Mouse (Mus musculus): ENCODE data around the gene Pcbp2. TPM values are rescaled to one million over a fixed set of nuclear protein-coding genes. Genes with fewer than 3 reads are reported as not detected.

Gene Pcbp2
- total and polyA plus RNA-seq, 3 experiments, result 545 to 760 (median 641) TPM

DNA sequence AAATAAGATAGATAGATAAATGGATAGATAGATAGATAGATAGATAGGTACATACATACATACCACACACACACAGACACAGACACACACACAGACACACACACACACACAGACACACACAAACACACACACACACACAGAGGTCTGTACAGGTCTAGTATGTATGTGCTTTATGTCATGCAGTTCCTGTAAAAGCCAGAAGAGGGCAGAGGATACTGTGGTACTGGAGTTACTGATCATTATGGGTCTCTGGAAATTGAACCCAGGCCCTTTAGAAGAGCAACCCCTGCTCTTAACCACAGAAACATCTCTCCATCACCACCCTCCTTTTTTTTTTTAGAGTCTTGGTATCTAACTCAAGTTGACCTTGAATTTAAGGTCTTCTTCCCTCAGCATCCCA is 6.7 kb upstream of the Pcbp2 start:
- no peak for DNase-seq

DNA sequence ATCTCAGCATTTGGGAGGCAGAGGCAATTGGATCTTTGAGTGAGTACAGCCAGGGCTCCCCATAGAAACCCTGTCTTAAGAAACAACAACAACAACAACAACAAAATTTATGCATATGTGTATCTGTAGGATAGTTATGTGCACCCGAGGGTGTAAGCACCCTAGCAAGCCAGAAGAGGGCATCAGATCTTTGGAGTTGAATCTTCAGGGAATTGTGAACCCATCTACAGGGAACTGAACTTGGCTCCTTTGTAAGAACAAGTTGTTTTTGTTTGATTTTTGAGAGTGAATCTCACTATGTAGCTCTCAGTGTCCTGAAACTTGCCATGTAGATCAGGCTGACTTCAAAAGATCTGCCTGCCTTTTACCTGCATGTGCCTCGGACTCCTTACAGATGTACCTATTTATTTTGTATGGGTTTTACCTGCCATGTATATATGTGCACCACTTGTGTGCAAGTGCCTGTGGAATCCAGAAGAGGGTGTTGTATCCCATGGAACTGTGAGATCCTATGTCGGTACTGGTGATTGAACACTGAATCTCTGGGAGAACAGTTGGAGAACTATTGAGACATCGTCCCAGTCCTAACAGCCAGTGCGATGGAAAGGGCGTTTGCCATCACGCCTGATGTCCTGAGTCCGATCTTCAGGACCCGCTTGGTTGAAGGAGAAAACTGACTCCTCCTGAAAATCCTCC is 1.5 kb upstream of the Pcbp2 start:
- no peak for DNase-seq

DNA sequence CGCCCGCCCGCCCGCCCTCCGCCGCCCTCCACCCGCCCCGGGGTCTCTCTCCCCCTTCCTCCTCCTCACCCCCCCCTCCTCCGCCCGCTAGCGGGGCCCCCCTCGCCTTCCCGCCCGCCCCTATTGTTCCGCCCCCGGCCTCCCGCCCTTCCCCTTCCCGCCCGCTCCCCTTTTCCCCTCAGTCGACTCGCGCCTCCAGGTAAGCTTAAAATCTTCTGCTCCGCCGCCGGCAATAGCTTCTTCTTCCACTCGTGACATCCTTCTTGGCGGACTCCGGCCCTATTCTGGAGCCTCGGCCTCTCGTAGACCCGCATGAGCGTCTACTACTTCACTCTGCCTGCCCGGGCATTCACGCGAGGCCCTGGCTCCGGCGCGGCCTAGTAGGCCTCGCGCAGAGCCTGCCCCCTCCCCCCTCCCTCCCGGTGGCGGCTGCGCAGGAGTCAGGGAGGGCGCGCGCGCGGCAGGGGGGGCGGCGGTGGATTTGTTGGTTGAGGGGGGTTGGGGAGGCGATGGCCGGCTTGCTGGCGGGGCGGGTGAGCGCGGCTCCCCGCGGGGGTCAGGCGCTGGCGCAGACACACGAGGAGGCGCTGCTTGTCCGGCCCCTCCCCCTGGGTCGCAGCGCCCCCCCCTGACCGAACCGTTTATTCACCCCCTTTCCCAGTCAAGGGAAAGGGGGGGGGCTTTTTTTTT is 411 bp downstream of the Pcbp2 start:
- peak; percentile 90 for DNase-seq

DNA sequence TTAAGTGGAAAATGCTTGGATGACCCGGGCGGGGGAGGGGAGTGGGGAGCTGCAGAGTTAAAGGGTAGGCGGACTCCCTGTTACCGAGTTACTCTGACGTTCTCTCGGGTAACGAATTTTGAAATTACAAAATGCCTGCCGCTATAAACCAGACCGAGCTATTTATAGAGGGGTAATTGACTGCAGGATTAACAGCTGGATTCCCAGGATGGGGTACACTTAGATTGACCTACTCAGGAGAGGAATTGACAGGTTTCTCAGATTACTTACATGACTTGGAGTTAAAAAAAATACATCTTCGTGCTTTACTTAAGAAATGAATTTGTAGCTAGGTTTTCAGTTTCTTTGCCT is 931 bp downstream of the Pcbp2 start:
- no peak for DNase-seq

DNA sequence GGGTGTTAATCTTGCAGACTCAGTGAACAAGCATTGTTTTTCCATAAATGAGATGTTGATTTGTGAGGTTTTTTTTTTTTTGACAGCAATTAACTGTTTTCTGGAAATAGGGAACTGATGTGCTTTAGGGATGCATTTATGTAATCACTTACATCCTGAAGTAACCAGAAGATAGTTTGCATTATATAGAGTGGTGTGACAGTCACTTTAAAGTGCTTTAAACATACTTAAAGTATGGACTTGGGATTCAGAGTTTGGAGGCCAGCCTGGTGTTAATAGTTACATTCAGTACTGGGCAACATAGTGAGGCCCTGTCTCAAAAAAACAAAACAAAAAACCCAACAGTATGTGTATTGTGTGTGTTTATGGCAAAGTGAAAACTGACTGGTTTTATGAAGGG is 1.4 kb downstream of the Pcbp2 start:
- DNase-seq, result no peak

DNA sequence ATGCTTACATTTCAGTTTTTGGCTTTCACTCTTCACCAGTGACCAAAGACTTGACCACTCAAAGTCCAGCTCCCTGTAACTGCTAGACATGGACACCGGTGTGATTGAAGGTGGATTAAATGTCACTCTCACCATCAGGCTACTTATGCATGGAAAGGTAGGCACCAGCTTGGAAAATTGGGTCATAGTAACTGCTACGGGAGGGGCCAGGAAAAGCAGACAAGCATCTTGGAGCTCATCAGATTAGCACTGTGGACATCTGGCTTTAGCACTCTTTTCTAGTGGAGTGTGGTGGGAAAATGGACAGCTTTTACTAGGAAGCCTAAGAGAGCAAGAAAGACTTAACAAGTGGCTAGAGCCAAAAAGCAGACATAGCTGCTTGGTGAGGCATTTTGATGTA is 2.9 kb downstream of the Pcbp2 start:
- DNase-seq, result no peak

DNA sequence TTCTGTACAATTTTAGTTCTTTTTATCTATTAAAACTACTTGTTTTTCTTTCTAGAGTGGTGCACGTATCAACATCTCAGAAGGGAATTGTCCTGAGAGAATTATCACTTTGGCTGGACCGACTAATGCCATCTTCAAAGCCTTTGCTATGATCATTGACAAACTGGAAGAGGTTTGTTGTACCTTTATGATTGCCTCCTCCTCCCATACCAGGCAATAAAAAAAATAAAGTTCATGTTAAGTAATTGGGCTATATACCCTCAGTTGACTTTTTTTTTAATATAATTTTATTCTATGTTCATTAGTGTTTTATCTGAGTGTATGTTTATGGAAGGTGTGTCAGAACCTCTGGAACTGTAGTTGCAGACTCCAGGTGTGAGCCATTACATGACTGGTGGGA is 4.2 kb downstream of the Pcbp2 start:
- DNase-seq, result no peak

DNA sequence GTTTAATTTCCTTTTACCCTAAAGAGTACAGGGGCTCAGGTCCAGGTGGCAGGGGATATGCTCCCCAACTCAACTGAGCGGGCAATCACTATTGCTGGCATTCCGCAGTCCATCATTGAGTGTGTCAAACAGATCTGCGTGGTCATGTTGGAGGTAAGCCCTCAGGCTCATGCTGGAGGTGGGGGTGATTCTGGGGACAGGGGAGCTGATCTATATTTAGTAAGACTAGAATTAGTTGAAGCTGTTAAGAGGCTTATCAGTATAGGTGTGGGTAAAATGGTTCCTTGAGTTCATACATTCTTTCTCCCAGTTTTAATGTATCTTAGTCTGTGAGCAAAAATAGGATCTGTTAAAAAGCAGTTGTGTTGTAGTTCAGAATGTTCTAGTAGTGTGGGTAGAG is 12.8 kb downstream of the Pcbp2 start:
- DNase-seq, result no peak

DNA sequence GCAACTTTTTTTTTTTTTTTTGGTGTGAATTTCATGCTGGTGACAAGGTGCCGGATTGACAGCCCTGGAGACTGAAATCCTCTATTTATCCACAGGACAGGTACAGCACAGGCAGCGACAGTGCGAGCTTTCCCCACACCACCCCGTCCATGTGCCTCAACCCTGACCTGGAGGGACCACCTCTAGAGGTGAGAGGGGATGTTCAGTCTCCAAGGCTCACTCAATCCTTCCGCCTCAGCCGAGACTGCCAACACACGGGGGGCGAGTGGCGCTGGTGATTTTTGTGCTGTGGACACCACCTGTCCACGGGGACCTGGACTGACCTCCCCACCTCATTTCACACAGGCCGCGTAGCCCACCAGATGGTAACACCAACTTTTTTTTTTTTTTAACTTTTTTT is 15.5 kb downstream of the Pcbp2 start:
- no peak for DNase-seq

DNA sequence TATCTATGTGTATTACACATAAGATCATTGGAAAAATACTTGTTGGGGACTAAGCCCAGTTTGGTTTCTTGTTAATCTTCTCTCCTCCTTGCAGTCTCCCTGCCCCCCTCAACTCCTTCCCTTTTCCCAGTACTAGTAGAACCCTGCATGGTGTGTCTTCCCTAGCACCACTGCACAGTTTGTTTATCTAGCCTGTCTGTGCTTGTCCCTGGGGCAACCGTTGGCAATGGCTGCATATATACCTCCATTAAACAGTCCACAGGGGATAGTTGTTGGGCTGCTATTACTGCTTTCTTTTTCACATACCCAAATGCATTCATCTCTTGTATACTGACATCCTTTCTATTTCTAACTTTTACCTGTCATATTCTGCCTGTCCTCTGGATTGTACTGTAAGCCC is 17.3 kb downstream of the Pcbp2 start:
- no peak for DNase-seq

DNA sequence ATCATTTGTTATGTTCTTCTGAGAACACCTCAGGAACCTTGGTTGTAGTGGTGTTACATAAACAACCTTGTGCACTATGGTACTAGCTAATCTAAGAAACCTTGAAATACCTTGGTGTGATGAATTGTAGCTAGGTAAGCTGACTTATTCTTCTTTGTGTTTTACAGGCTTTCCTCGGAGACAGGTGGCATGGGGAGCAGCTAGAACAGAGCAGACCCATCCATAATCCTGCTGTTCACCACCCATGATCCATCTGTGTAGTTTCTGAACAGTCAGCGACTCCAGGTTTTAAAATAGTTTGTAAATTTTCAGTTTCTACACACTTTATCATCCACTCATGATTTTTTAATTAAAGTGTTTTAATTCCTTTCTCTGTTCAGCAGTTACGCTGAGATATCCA is 28.0 kb downstream of the Pcbp2 start:
- DNase-seq, result no peak

DNA sequence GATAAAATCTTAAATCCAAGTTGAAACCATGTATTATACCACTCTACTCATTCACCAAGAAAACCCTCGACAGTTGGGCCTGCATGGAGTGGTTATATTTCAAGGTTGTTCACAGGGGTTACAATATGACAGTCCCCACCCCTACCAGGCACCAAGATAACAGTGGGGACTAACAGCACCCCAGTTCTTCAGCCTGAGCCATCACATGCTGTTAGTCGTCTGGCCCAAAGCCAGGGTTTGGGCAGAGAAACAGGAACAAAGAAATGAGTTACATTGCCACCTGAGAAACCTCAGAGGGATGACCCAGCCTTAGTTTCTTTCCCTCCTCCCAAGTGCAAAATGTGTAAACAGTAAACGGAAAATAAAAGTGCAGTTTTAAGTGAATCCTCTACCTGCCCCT is 29.0 kb downstream of the Pcbp2 start:
- DNase-seq, result no peak

DNA sequence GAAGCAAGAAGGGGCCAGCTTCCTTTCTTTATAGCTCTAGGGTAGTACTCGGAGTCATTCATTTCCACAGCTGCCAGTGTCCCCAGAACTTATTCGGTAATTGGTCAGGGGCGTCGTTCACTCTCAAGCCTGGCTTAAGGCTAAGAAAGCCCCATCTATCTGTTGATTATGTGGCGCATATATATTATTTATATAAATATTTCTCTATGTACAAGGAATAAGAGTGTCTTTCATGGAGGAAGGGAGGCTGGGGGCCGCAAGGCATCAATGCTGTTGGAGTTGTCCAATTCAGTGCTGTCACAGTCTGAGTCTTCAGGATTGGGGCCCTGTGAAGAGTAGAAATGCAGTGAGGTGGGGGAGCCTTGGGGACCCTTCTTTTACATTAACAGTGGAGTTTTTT is 29.5 kb downstream of the Pcbp2 start:
- no peak for DNase-seq

DNA sequence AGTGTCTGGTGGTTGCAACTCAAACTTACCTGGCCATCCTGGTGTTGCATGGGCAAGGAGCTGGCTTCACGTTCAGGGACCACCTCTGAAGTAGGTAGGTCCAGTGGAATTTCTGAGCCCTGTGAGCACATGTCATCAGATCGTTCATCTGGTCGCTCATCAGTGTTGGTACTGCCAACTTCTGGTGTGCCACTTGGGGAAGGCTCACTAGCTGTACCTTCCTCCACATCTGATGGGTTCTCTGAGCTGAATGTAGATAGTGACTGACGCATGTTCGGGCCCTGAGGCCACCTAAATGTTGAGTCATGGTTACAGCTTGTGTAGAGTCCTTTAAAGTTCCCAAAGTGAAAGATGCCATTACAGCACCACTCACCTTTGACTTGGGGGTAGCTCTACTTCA is 30.1 kb downstream of the Pcbp2 start:
- no peak for DNase-seq

DNA sequence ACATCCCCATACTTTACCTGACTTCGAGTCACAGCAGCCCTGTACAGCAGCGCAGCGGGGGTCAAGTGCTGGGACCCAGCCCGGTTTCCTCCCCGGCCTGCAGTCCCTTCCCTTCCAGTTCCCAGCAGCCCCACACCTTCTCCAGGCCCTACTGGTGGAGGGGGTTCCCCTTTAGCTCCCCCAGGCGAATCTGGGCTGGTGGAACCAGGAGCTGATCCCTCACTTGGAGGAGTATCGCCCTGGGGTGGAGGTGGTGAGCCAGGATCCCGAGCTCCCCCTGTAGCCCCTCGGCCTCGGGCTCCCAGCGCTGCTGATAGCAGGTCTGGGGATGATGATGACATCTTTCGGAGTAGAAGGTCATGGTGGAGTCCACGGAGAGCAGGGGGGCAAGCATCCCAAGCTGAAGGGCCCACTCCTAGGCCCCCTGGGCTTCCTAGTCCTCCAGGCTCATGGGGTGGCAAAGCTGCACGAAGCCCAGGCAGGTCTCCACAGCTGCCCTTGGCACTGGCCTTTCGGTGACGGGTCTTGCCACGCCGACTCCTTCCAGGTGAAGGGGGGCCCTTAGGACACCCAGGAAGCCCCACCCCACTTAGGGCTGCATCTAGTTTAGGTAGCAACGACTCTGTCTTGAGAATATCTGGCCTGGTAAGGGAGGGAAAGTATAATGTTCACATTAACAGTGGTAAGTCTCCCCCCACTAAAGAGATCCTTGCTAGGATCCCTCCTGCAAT is 30.9 kb downstream of the Pcbp2 start:
- no peak for DNase-seq

DNA sequence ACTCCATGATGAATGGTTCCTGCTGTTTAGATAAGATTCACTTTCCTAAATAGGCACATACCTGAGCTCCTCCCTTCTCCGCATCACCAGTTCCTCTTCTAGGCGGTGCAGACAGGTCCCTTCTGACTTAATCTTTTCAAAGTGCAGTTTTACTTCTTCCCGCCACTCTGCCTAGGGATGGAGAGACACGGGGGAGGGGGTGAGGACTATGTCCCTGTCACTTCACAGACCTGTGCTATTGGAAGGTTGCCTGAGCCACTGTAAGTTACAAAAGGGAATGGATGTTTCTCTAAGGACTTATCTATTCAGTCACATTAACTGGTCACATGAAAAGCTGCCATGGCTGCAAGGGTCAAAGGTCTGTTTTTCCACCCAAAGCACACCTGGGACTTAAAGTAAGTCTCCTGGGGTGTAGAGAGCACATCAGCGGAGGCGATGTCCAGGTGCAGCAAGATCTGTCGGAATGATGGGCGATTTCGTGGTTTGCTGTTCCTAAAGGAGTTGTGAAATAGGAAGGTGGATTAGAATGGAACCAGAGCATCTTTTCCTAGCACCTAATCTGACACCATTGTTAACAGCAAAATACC is 32.0 kb downstream of the Pcbp2 start:
- DNase-seq, result no peak

DNA sequence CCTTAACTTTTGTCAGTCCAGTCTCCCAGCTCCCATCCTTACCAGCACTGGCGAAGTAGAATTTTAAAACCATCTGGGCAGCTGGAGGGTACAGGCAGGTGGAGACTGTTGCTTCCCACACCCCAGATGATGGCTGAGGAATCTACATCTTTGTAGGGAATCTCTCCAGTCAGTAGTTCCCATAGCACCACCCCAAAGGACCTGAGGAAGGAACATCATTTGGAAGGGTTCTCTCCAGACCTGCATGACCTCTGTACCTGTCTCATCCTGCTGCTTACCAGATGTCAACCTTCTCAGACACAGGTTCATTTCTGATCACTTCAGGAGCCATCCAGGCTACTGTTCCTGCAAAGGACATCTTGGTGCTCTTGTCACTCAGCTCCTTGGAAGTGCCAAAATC is 33.1 kb downstream of the Pcbp2 start, which contains the start of gene Gm10337:
Gene Gm10337, plus strand, starts transcription at position 276 of the 400 bp plus-strand sequence.
- no peak for DNase-seq

DNA sequence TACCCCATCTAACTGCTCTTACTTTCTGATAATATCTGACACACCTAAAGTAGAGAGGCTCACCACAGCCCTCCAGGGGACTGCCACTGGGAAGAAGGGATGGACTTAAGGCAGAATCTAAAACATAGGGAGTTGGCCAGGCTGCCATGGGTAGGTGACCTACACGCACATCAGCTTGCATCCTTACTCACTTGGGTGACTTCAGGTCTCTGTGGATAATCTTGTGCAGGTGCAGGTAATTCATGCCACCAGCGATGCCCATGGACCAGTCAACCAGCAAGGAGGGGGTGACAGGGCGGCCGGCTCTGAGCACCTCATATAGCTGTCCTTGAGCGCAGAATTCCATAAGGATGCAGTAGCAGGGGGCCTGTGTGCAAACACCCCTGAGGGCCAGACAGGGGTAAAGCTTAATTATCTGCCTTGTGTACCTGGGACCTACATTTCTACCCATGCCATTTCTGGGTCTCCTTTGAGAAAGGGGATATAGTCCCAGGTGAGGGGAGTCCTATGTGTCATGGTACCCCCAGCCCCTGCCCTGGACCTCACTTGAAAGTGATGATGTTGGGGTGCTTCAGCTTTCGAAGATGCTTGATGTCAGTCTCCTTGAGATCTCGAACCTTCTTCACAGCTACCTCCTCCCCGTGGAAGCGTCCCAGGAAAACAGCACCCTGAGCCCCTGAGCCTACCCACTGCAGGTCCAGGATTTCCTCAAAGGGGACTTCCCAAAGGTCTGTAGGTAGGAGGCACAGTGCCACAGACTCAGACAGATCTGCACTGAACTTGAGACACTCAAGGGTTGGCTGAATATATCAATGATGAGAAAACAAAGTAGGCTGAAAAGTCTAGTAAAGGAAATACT is 33.8 kb downstream of the Pcbp2 start:
- DNase-seq, result no peak

DNA sequence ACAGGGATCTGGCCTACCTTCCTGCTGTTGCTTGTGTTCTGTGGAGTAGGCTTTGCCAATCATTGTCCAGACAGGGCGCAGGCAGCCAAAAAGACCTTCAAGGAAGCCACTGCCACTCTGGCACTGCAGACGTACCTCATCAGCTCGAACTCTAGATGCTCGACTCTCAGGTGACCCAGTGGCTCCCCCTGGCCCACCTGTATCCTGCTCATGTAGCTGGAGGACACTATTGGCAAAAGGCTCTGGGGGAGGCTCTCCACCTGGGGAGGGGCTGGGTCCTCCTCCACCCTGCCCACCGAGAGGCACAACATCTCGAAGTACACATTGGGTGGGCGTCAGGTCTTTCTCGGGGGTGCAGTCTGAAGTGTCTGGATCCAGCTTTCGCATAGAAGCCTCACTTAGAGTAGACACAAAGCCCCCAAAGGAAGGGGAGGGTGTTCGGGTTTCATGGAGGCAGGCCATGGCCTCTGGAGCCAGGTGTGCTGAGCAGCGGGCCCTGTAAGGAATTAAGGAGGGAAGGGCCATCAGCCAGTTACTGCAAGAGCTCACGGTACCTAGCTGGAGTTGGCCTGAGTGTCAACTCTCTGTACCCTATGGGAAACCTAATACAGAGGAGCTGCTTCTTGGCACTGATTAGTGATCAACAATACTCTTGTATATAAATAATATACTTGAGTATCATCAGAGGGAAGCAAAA is 34.9 kb downstream of the Pcbp2 start:
- DNase-seq, result no peak

DNA sequence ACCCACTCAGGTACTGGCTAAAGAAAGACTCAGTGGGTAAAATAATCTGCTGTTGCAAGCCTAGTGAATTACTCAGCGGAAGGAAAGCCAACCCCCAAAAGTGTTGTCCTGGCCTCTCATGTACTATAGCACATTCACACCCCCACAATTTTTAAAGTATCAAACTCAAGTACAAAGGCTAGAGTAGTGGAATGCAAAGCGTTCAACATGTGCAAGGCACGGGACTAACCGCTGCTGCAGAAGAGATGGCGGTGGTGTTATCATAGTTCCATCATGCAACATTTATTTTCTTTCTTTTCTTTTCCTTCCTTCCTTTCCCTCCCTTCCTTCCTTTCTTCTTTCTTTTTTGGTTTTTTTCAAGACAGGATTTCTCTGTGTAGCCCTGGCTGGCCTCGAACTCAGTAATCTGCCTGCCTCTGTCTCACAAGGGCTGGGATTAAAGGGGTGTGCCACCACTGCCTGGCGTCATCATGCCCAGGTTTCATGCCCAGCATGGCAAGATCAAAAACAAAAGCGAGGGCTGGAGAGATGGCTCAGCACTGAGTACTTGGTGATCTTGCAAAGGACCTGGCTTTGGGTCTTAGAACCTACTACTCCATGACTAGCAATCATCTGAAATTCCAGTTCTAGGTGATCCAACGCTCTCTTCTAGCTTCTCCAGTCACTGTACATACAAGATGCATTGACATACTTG is 35.6 kb downstream of the Pcbp2 start:
- no peak for DNase-seq

DNA sequence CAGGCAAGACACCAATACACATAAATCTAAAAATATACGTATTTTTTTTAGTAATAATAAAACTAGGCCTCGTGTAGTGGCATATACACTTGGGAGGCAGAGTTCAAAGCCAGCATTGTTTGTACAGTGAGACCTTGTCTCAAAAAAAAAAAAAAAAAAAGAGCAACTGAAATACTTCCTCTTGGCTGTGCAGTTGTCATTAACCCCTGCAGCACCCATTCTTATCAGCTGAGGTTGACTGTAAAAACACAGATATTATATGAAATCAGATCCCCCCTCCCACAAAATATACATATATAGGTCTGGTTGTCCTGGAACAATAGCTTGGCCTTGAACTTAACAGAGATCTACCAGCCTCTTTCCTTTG is 36.1 kb downstream of the Pcbp2 start:
- DNase-seq, result no peak
